Mouse (Mus musculus) cerebellum, adult 9-10 months (tissue): ENCODE measurements at regions not wholly inside any gene's neighbourhood (a gene's known extent, or its start where the extent isn't known, plus 50 kb on each side); places are given as distances from the start of the nearest gene placed in this dataset.
"Not testable (repeated sequence)": the region's sequence is repeated elsewhere in the genome, so short reads cannot be mapped to it uniquely, and the experiment has no call there.

Source experiments
- DNase-seq: peaks from one replicate; pipeline ENCODE4 v3.0.0; 2022

GRCm38 (mm10) chr9:86095460-86095859 is 253.3 kb downstream of the Tpbg start:
- DNase-seq = no peak

GRCm38 (mm10) chr9:86096246-86096645 is 254.1 kb downstream of the Tpbg start:
- no peak for DNase-seq

- no peak for DNase-seq
Observed at GRCm38 (mm10) chr9:86099325-86099724, 257.1 kb downstream of the Tpbg start.

- no peak for DNase-seq
Observed at GRCm38 (mm10) chr9:86101360-86102086, 259.3 kb downstream of the Tpbg start.

GRCm38 (mm10) chr9:86103607-86104006 is 261.4 kb downstream of the Tpbg start:
- DNase-seq = no peak

- DNase-seq = no peak
Observed at GRCm38 (mm10) chr9:86104664-86105063, 262.5 kb downstream of the Tpbg start.

- DNase-seq = no peak
Observed at GRCm38 (mm10) chr9:86105851-86106250, 263.7 kb downstream of the Tpbg start.

GRCm38 (mm10) chr9:86109906-86110305 is 267.7 kb downstream of the Tpbg start:
- no peak for DNase-seq

GRCm38 (mm10) chr9:86119370-86119769 is 277.2 kb downstream of the Tpbg start:
- no peak for DNase-seq

GRCm38 (mm10) chr9:86135617-86136016 is 293.4 kb downstream of the Tpbg start:
- not testable (repeated sequence) for DNase-seq

GRCm38 (mm10) chr9:86145903-86146302 is 303.7 kb downstream of the Tpbg start:
- no peak for DNase-seq

- DNase-seq = no peak
Observed at GRCm38 (mm10) chr9:86160316-86160715, 304.4 kb downstream of the Ube2cbp start.

GRCm38 (mm10) chr9:86166362-86167067 is 298.2 kb downstream of the Ube2cbp start:
- DNase-seq = peak; percentile 90

- DNase-seq = peak; percentile 71
Observed at GRCm38 (mm10) chr9:86170756-86171155, 294.0 kb downstream of the Ube2cbp start.

- DNase-seq = no peak
Observed at GRCm38 (mm10) chr9:86186751-86187747, 277.7 kb downstream of the Ube2cbp start.

- no peak for DNase-seq
Observed at GRCm38 (mm10) chr9:86188873-86189272, 275.9 kb downstream of the Ube2cbp start.

GRCm38 (mm10) chr9:86205041-86205440 is 259.7 kb downstream of the Ube2cbp start:
- no peak for DNase-seq

- DNase-seq = no peak
Observed at GRCm38 (mm10) chr9:86208334-86208925, 256.3 kb downstream of the Ube2cbp start.

- DNase-seq = no peak
Observed at GRCm38 (mm10) chr9:86211267-86211666, 253.5 kb downstream of the Ube2cbp start.

GRCm38 (mm10) chr9:86219669-86220068 is 245.1 kb downstream of the Ube2cbp start:
- DNase-seq = no peak

GRCm38 (mm10) chr9:86224530-86224929 is 240.2 kb downstream of the Ube2cbp start:
- DNase-seq = no peak

GRCm38 (mm10) chr9:86230673-86231350 is 233.9 kb downstream of the Ube2cbp start:
- DNase-seq = no peak
